Mouse (Mus musculus): Measurements from ENCODE around the gene Jazf1. TPM values are rescaled to one million over a fixed set of nuclear protein-coding genes. Genes with fewer than 3 reads are reported as not detected.
A peak's percentile ranks its signal among the peaks of the same experiment; 100 is the strongest.

Gene Jazf1
- total RNA-seq, 1 experiment, result 1.2 TPM

DNA sequence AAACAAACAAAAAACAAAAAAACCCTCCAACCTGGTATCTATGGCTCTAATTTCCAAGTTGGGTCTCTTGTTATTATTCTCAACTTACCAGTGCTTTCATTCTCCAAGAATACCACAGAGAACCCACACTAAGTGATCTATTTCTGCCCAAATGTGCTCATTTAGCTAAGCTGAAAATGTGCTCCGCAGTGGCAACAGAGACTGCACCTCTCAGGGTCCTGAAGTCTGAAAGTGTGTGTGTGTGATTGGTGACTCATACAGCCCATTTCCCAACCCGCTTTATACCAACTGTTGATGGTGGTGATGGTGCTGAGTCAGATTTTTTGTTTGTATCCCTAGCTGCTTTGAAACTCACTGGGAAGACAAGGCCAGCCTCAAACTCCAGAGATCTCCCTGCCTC, 46.4 kb downstream of the Jazf1 start:
- in situ Hi-C loops (cut with MboI; ENCODE audit: low sequenced_read_pairs in 2 of 2, unreplicated experiment in 2 of 2), result no loop called here
- Histone ChIP-seq H3K27ac (ENCODE audit: insufficient read depth, low read depth, low read length, poor library complexity, severe bottlenecking) (no peak overlapping the region), H3K9ac (ENCODE audit: insufficient read depth, low read depth, low read length, poor library complexity, severe bottlenecking) (no peak overlapping the region), H3K4me3 (ENCODE audit: insufficient read depth in 1 of 2, low read depth in 1 of 2, low read length in 2 of 2, poor library complexity in 1 of 2, severe bottlenecking in 1 of 2) (no peak overlapping the region), H3K9me3 (ENCODE audit: control insufficient read depth, insufficient read depth, low read depth, low read length) (no peaks in the 10 kb centered on the region), H3K36me3 (ENCODE audit: control insufficient read depth, insufficient read depth, low read length, poor library complexity, severe bottlenecking) (no peaks in the 10 kb centered on the region), H3K4me1 (ENCODE audit: control insufficient read depth in 2 of 2, insufficient read depth in 2 of 2, low read length in 2 of 2, poor library complexity in 1 of 2) (peaks cover 6 to 8% of the 10 kb centered on the region in 2 experiments; a peak in 2 of 4 replicates)
- no peak for DNase-seq (ENCODE audit: low read depth, low spot score)
- TF ChIP-seq ZC3H11A (IDR thresholded peaks at IDR 0.05; ENCODE audit: borderline replicate concordance, low read depth, low read length) (no peak), ZNF384 (IDR thresholded peaks at IDR 0.05; ENCODE audit: low read depth, low read length) (no peak), HCFC1 (IDR thresholded peaks at IDR 0.05; ENCODE audit: borderline replicate concordance, insufficient read depth, low read length) (no peak), MAFK (IDR thresholded peaks at IDR 0.05; ENCODE audit: insufficient read depth, low read depth, low read length) (no peak), CHD2 (IDR thresholded peaks at IDR 0.05; ENCODE audit: low read depth, low read length) (no peak)

DNA sequence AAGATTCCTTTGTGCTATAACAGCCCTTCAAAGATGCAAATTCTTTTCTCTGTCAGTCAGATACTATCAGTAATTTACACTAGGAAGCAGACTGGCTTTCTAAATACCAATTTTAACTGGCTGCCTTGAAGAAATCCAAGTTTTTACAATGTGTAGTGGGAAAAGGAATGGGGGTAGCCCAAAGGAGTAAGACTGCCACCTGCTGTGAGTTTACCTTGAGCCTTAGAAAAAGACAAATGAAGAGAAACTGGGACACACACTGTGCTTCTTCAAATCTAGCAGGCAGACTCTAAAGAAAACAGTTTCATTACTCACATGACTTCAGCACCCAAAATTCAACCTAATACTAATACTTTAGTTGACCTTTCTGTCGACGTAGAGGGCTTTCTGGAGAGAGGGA, 47.4 kb downstream of the Jazf1 start:
- Histone ChIP-seq H3K36me3 (ENCODE audit: control insufficient read depth, insufficient read depth, low read length, poor library complexity, severe bottlenecking) (no peaks in the 10 kb centered on the region), H3K9ac (ENCODE audit: insufficient read depth, low read depth, low read length, poor library complexity, severe bottlenecking) (no peak overlapping the region), H3K27ac (ENCODE audit: insufficient read depth, low read depth, low read length, poor library complexity, severe bottlenecking) (no peak overlapping the region), H3K4me3 (ENCODE audit: insufficient read depth in 1 of 2, low read depth in 1 of 2, low read length in 2 of 2, poor library complexity in 1 of 2, severe bottlenecking in 1 of 2) (no peak overlapping the region), H3K4me1 (ENCODE audit: control insufficient read depth in 2 of 2, insufficient read depth in 2 of 2, low read length in 2 of 2, poor library complexity in 1 of 2) (peaks cover 7 to 11% of the 10 kb centered on the region in 2 experiments; a peak in 3 of 4 replicates), H3K9me3 (ENCODE audit: control insufficient read depth, insufficient read depth, low read depth, low read length) (no peaks in the 10 kb centered on the region)
- in situ Hi-C loops (cut with MboI; ENCODE audit: low sequenced_read_pairs in 2 of 2, unreplicated experiment in 2 of 2), result no loop called here
- TF ChIP-seq CHD2 (IDR thresholded peaks at IDR 0.05; ENCODE audit: low read depth, low read length) (no peak), MAFK (IDR thresholded peaks at IDR 0.05; ENCODE audit: insufficient read depth, low read depth, low read length) (no peak), HCFC1 (IDR thresholded peaks at IDR 0.05; ENCODE audit: borderline replicate concordance, insufficient read depth, low read length) (no peak)
- DNase-seq (ENCODE audit: low read depth, low spot score), result peak; percentile 33

DNA sequence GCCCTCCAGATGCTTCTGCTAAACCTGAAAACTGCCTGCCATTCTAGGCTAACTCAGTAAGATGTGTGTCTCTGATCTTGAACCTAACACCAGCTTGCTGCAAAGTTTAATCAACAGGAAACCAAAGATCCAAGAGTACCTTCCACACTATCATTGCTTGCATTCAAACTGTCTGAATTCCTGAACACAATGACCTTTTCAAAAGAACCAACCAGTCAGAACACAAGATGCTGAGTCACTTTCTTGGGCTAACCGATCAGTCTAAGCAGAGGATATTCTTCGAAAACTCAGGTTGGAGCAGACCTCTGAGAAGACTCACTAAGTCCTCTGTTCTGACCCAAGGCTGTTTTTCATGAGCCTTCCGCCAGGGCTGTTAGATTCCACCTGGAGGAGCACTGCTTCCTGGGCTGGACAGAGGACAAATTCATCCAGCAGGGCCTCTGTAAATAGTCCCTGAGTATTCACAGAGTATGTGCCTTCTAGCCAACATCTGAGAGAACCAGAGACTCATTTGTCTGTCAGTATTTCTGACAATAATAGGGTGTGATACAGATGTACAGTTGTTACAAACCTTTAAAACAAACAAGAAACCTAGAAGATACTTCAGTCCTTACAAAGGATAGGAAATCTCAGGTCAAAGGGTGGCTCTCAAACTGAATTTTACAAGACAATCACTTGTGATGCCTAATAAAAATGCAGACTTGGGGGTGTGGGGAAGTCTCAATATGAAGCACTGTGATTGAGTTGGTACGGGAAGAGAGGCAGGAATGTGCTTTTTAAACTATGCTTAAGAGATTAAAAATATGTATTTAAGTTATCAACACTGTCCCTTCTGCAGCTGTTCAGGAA, 50.9 kb downstream of the Jazf1 start:
- Histone ChIP-seq H3K9me3 (ENCODE audit: control insufficient read depth, insufficient read depth, low read depth, low read length) (no peaks in the 10 kb centered on the region), H3K4me3 (ENCODE audit: insufficient read depth in 1 of 2, low read depth in 1 of 2, low read length in 2 of 2, poor library complexity in 1 of 2, severe bottlenecking in 1 of 2) (no peak overlapping the region), H3K4me1 (ENCODE audit: control insufficient read depth in 2 of 2, insufficient read depth in 2 of 2, low read length in 2 of 2, poor library complexity in 1 of 2) (peaks cover 7 to 11% of the 10 kb centered on the region in 2 experiments; a peak in 3 of 4 replicates), H3K27ac (ENCODE audit: insufficient read depth, low read depth, low read length, poor library complexity, severe bottlenecking) (no peak overlapping the region), H3K36me3 (ENCODE audit: control insufficient read depth, insufficient read depth, low read length, poor library complexity, severe bottlenecking) (no peaks in the 10 kb centered on the region), H3K9ac (ENCODE audit: insufficient read depth, low read depth, low read length, poor library complexity, severe bottlenecking) (no peak overlapping the region)
- DNase-seq (ENCODE audit: low read depth, low spot score), result peak; percentile 24
- TF ChIP-seq HCFC1 (IDR thresholded peaks at IDR 0.05; ENCODE audit: borderline replicate concordance, insufficient read depth, low read length) (no peak), ZC3H11A (IDR thresholded peaks at IDR 0.05; ENCODE audit: borderline replicate concordance, low read depth, low read length) (no peak), ZNF384 (IDR thresholded peaks at IDR 0.05; ENCODE audit: low read depth, low read length) (no peak), MAFK (IDR thresholded peaks at IDR 0.05; ENCODE audit: insufficient read depth, low read depth, low read length) (peak; percentile 72; the same call in 1 of the 2 replicates), CHD2 (IDR thresholded peaks at IDR 0.05; ENCODE audit: low read depth, low read length) (no peak)
- in situ Hi-C loops (cut with MboI; ENCODE audit: low sequenced_read_pairs in 2 of 2, unreplicated experiment in 2 of 2), result no loop called here

DNA sequence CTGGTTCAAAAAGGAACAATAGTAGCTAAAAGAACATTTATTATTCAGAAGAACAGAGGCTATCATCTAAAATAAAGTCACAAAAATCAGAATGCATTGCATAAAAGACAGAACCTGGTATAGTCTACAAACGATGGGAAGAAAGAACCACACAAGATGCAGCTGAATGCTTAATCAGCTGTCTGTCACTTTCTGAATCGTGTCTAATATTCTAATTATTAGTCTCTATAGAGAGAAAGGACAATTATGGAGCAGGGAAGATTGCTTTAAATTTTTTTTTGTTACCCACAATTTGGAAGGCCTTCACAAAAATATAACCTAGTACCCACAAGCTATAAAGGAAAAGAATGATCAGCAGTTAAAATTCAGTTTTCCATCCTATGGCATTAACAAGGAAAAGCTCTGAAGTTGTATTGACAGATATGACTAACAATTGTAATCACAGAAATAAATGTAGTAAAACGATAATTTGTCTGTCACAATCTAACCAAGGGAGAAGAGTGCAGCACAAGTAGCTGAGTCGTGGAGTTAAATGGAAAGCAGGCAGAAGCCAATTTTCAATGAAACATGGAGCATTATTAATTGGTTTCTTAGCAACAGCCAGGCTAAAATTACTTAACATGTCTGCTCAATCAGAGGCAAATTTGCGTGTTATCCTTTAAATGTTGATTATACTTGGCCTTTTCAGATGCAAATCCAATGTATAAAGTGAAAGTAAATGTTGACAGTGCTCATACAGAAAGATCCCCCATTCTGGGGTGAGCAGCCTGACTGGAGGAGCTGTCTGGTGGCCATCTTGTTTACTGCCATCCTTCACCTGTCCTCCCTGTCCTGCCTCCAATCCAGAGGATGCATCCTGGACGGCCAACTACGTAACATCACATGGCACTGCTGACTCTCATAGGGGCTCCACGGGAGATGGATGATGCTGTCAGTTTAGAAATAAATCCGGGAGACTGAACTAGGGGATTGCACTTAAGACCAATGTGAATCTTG, 53.7 kb downstream of the Jazf1 start:
- no peaks in the 10 kb centered on the region for H3K9me3 ChIP-seq (ENCODE audit: control insufficient read depth, insufficient read depth, low read depth, low read length)
- in situ Hi-C loops (cut with MboI; ENCODE audit: low sequenced_read_pairs in 2 of 2, unreplicated experiment in 2 of 2), result no loop called here
- TF ChIP-seq ZC3H11A (IDR thresholded peaks at IDR 0.05; ENCODE audit: borderline replicate concordance, low read depth, low read length) (no peak), MAFK (IDR thresholded peaks at IDR 0.05; ENCODE audit: insufficient read depth, low read depth, low read length) (no peak), ZNF384 (IDR thresholded peaks at IDR 0.05; ENCODE audit: low read depth, low read length) (no peak), CHD2 (IDR thresholded peaks at IDR 0.05; ENCODE audit: low read depth, low read length) (no peak)
- no peak overlapping the region for H3K27ac ChIP-seq (ENCODE audit: insufficient read depth, low read depth, low read length, poor library complexity, severe bottlenecking)
- no peak overlapping the region for H3K9ac ChIP-seq (ENCODE audit: insufficient read depth, low read depth, low read length, poor library complexity, severe bottlenecking)
- no peak overlapping the region for H3K4me3 ChIP-seq (ENCODE audit: insufficient read depth in 1 of 2, low read depth in 1 of 2, low read length in 2 of 2, poor library complexity in 1 of 2, severe bottlenecking in 1 of 2)
- DNase-seq (ENCODE audit: low read depth, low spot score), result no peak
- peaks cover 7 to 11% of the 10 kb centered on the region in 2 experiments; a peak in 3 of 4 replicates for H3K4me1 ChIP-seq (ENCODE audit: control insufficient read depth in 2 of 2, insufficient read depth in 2 of 2, low read length in 2 of 2, poor library complexity in 1 of 2)
- no peaks in the 10 kb centered on the region for H3K36me3 ChIP-seq (ENCODE audit: control insufficient read depth, insufficient read depth, low read length, poor library complexity, severe bottlenecking)
